Mouse (Mus musculus) liver, embryonic 12.5 days (tissue): ENCODE results near the gene Gm21854. TPM values are rescaled to one million over a fixed set of nuclear protein-coding genes. Genes with fewer than 3 reads are reported as not detected.
"Not testable (repeated sequence)": the region's sequence is repeated elsewhere in the genome, so short reads cannot be mapped to it uniquely, and the experiment has no call there.

Source experiments
- ATAC-seq: fragments of 200-750 bp; cut with Nextera tagmentation; 2 replicates; pipeline ENCODE4 v1.8.0; 2017; ENCODE audit warnings: moderate number of reproducible peaks, mild to moderate bottlenecking, moderate library complexity
- H3K27ac ChIP-seq: fragments of 300-500 bp; sonication (generic); 2 replicates; pipeline ENCODE4 v1.5.1; 2016; ENCODE audit warnings: mild to moderate bottlenecking
- H3K27me3 ChIP-seq: fragments of 300-500 bp; sonication (generic); replicated peaks from 2 replicates; pipeline ENCODE4 v1.6.1; 2016; ENCODE audit warnings: mild to moderate bottlenecking, moderate library complexity
- H3K36me3 ChIP-seq: fragments of 300-500 bp; sonication (generic); 2 replicates; pipeline ENCODE4 v1.6.1; 2016; ENCODE audit warnings: mild to moderate bottlenecking, moderate library complexity
- H3K4me1 ChIP-seq: fragments of 300-500 bp; sonication (generic); 2 replicates; pipeline ENCODE4 v1.6.1; 2016
- H3K4me2 ChIP-seq: fragments of 300-500 bp; sonication (generic); 2 replicates; pipeline ENCODE4 v1.6.1; 2016; ENCODE audit warnings: mild to moderate bottlenecking, moderate library complexity
- H3K4me3 ChIP-seq: fragments of 300-500 bp; sonication (generic); 2 replicates; pipeline ENCODE4 v1.5.1; 2016; ENCODE audit warnings: mild to moderate bottlenecking, moderate library complexity
- H3K9ac ChIP-seq: fragments of 300-500 bp; sonication (generic); 2 replicates; pipeline ENCODE4 v1.6.1; 2016; ENCODE audit warnings: mild to moderate bottlenecking, moderate library complexity
- H3K9me3 ChIP-seq: fragments of 300-500 bp; sonication (generic); replicated peaks from 2 replicates; pipeline ENCODE4 v1.6.1; 2016; ENCODE audit warnings: mild to moderate bottlenecking, moderate library complexity
- polyA plus RNA-seq: library from polyadenylated mRNA; unstranded; fragments of >200 nt; fragmentation: Nextera tagmentation; extraction: Ambion mirVana; gene quantifications from 2 replicates; pipeline ENCODE4 v1.2.1, GENCODE M21; 2016

The Gm21854 gene
- not detected in 2 replicates for polyA plus RNA-seq

- not testable (repeated sequence) for H3K36me3 ChIP-seq, ATAC-seq, H3K27me3 ChIP-seq, H3K9me3 ChIP-seq, H3K9ac ChIP-seq, H3K4me3 ChIP-seq, H3K27ac ChIP-seq, H3K4me1 ChIP-seq, H3K4me2 ChIP-seq
Measured at GRCm38 (mm10) chrY:5656686-5657085, at the start of gene Gm21854. Gm21854 (plus strand) TSS chrY:5656986.

Other genes starting within 250 kb of the Gm21854 start
- gene Gm20914, start 69.0 kb downstream of the Gm21854 start, polyA plus RNA-seq, result not detected in 2 replicates
- not detected in 2 replicates for gene Gm28171, start 136.4 kb downstream of the Gm21854 start, polyA plus RNA-seq